Mouse (Mus musculus) cerebellum, postnatal 4 days (tissue): ENCODE results near the gene Rbm39.
A peak's percentile ranks its signal among the peaks of the same experiment; 100 is the strongest.

Source experiments
- DNase-seq, 2 experiments: peaks; one replicate each; pipeline ENCODE4 v3.0.0; 2022; ENCODE audit warnings: low spot score in 2 of 2, mixed read lengths in 1 of 2

The Rbm39 gene

DNA sequence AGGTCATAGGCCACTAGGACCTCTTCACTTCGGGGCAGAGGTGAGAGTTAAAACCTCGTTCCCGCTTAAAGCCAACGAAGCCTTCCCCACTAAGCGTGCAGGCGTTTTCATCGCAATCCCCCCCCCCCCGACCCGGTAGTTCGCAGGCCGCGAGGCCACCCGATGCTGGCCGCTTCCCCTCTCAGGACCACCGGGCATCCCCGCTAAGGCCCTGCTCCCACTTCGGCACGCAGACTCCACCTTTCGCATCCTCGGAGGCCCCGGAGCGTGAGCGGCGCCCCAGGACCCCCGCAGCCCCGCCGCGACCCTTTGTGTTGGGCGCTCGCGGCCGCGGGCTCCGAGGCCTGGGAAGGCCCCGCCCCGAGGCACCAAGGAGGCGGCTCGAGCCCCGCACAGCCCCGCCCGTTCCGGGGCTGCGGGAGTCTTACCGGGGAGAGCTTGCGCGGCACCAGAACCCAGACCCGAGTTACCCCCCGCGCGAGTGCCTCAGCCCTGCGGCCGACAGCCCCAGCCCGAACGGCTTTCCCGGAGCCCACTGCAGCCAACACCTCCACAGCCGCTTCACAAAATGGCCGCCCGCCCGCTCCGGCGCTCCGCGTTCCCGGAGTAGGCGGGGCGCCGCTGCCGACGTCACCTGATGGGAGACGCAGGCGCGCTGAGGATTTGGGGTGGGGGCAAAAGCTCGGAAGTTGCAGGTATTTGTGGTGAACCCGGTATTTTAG lies 68.5 kb downstream of the Rbm39 start, which contains the start of the genes Cpne1 and Rbm12:
Cpne1 (minus strand) TSS at position 608 of the 722 bp plus-strand sequence.
Rbm12 (minus strand) TSS at position 621 of the 722 bp plus-strand sequence.
- DNase-seq, result peak; percentile 84 to 91

- DNase-seq, result peak in 1 of 2 experiments; percentile 24
These were observed 69.2 kb downstream of the Rbm39 start for GRCm38 (mm10) chr2:156110627-156111357.
